Mouse (Mus musculus): ENCODE measurements at regions not wholly inside any gene's neighbourhood (a gene's known extent, or its start where the extent isn't known, plus 50 kb on each side); places are given as distances from the start of the nearest gene placed in this dataset.

- Histone ChIP-seq H3K27ac (ENCODE audit: control insufficient read depth, insufficient read depth, low read length) (no peak overlapping the region), H3K4me3 (ENCODE audit: control insufficient read depth, insufficient read depth, low read length) (no peak overlapping the region)
- TF ChIP-seq POLR2A (IDR thresholded peaks at IDR 0.05; ENCODE audit: control insufficient read depth, extremely low read depth, insufficient read depth, low read length, poor library complexity) = no peak
- no peak for TF ChIP-seq CTCF (IDR thresholded peaks at IDR 0.05; ENCODE audit: borderline replicate concordance, control insufficient read depth, extremely low read depth, insufficient read depth, low read length, poor library complexity)
Observed at GRCm38 (mm10) chr16:53156352-53156751, 702.5 kb upstream of the Alcam start.

GRCm38 (mm10) chr16:53130677-53131076 lies 676.8 kb upstream of the Alcam start:
- H3K36me3 ChIP-seq (ENCODE audit: control insufficient read depth, insufficient read depth, low read length) = no peaks in the 10 kb centered on the region
- no peak for TF ChIP-seq POLR2A (IDR thresholded peaks at IDR 0.05; ENCODE audit: control insufficient read depth, extremely low read depth, insufficient read depth, low read length, poor library complexity)
- TF ChIP-seq CTCF (IDR thresholded peaks at IDR 0.05; ENCODE audit: borderline replicate concordance, control insufficient read depth, extremely low read depth, insufficient read depth, low read length, poor library complexity) = no peak
- no peaks in the 10 kb centered on the region for H3K4me1 ChIP-seq (replicated peaks; ENCODE audit: control insufficient read depth, insufficient read depth, low read length)
- no peak for DNase-seq
- WGBS = 97% methylated on average over 2 of the region's 2 CpGs
- H3K27me3 ChIP-seq (ENCODE audit: control insufficient read depth, insufficient read depth, low read length) = no peaks in the 10 kb centered on the region
- no peak overlapping the region for H3K27ac ChIP-seq (ENCODE audit: control insufficient read depth, insufficient read depth, low read length)
- H3K4me3 ChIP-seq (ENCODE audit: control insufficient read depth, insufficient read depth, low read length) = no peak overlapping the region

More at GRCm38 (mm10) chr16:53156352-53156751, 702.5 kb upstream of the Alcam start:
- H3K36me3 ChIP-seq (ENCODE audit: control insufficient read depth, insufficient read depth, low read length) = no peaks in the 10 kb centered on the region
- H3K27me3 ChIP-seq (ENCODE audit: control insufficient read depth, insufficient read depth, low read length) = no peaks in the 10 kb centered on the region
- no peaks in the 10 kb centered on the region for H3K4me1 ChIP-seq (replicated peaks; ENCODE audit: control insufficient read depth, insufficient read depth, low read length)
- no peak for DNase-seq

DNA sequence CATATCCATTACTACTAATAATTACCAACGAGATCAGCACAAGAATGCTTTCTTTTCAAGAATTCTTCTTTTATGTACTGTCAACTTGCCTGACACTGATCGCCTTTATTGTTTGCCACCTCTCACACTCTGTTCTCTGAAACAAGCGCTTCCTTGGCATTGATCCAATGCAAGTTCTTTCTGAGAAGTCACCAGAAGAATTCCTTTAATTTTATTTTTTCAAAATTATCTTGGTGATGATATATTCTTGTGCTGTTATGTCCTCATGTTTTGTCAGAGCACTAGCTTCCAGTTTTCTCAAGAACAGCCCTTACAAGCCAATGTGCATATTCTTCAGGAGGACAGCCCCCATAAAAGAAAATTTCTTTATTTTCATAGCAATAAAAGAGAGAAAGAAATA lies 654.9 kb upstream of the Alcam start:
- 89% methylated on average over 3 of the region's 3 CpGs for WGBS
- no peak overlapping the region for H3K27ac ChIP-seq (ENCODE audit: control insufficient read depth, insufficient read depth, low read length)
- no peaks in the 10 kb centered on the region for H3K27me3 ChIP-seq (ENCODE audit: control insufficient read depth, insufficient read depth, low read length)
- DNase-seq = no peak
- no peaks in the 10 kb centered on the region for H3K4me1 ChIP-seq (replicated peaks; ENCODE audit: control insufficient read depth, insufficient read depth, low read length)
- H3K4me3 ChIP-seq (ENCODE audit: control insufficient read depth, insufficient read depth, low read length) = no peak overlapping the region
- H3K36me3 ChIP-seq (ENCODE audit: control insufficient read depth, insufficient read depth, low read length) = no peaks in the 10 kb centered on the region
- TF ChIP-seq CTCF (IDR thresholded peaks at IDR 0.05; ENCODE audit: borderline replicate concordance, control insufficient read depth, extremely low read depth, insufficient read depth, low read length, poor library complexity) (no peak), POLR2A (IDR thresholded peaks at IDR 0.05; ENCODE audit: control insufficient read depth, extremely low read depth, insufficient read depth, low read length, poor library complexity) (no peak)

DNA sequence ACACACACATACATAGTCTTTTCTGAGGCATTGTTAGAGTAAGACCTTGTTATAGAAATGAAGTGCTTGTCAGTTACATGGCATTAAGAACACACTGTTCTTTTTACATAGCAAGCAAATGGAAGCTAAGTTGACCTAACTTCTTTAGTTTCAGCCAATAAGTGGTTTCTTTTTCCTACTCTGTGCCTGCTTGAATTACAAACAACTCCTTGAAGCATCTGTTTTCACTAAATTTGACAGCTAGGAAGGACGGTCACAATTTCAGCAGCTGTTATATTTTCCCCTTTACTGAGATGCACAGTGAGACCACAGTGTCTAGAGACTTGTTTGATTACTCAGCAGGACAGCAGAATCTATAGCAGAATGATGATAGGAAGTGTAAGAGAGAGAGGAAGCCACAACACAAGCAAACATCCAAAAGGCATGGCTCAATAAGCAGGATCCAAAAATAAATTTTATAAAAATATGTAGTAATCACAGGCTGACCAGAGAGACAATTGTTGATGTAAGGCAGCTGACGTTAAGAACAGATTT lies 641.6 kb upstream of the Alcam start:
- Histone ChIP-seq H3K4me3 (ENCODE audit: control insufficient read depth, insufficient read depth, low read length) (no peak overlapping the region), H3K4me1 (replicated peaks; ENCODE audit: control insufficient read depth, insufficient read depth, low read length) (no peaks in the 10 kb centered on the region), H3K36me3 (ENCODE audit: control insufficient read depth, insufficient read depth, low read length) (no peaks in the 10 kb centered on the region), H3K27me3 (ENCODE audit: control insufficient read depth, insufficient read depth, low read length) (no peaks in the 10 kb centered on the region), H3K27ac (ENCODE audit: control insufficient read depth, insufficient read depth, low read length) (no peak overlapping the region)
- no peak for DNase-seq
- 79% methylated on average over 2 of the region's 2 CpGs for WGBS
- TF ChIP-seq CTCF (IDR thresholded peaks at IDR 0.05; ENCODE audit: borderline replicate concordance, control insufficient read depth, extremely low read depth, insufficient read depth, low read length, poor library complexity) (no peak), POLR2A (IDR thresholded peaks at IDR 0.05; ENCODE audit: control insufficient read depth, extremely low read depth, insufficient read depth, low read length, poor library complexity) (no peak)

DNA sequence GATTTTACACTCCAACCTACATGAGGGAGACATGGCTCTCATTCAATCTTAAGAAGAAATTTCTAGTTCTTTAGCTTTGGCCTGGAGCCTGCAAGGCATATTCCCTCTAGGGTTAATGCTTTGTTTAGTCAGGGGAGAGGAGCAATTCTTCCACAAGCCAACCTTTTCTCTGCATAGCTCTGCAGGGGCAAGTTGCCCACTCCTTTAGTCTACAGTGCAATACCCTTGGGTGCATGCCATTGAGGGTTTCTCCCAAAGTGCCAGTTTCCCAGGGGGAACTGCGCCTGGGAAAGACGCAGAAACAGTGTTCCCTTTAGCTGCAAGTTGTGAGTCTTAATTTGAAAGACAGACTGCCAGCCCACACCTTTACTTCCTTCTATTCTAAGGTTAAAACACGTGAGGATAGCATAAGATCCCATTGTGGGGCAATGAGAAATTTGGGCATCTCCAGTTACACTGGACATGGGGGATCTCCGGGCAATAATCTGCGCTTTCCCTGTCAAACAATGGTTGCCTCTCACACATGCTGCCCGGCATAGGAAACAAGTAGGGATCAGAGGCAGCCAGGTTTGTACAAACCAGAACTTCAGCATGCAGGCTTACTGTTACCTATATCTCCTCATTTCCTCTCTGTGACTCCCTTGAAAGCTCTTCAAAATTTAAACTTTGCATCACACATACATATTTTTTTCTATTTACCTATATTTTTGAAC lies 620.1 kb upstream of the Alcam start:
- TF ChIP-seq POLR2A (IDR thresholded peaks at IDR 0.05; ENCODE audit: control insufficient read depth, extremely low read depth, insufficient read depth, low read length, poor library complexity) (no peak), CTCF (IDR thresholded peaks at IDR 0.05; ENCODE audit: borderline replicate concordance, control insufficient read depth, extremely low read depth, insufficient read depth, low read length, poor library complexity) (no peak)
- no peak overlapping the region for H3K4me3 ChIP-seq (ENCODE audit: control insufficient read depth, insufficient read depth, low read length)
- no peaks in the 10 kb centered on the region for H3K36me3 ChIP-seq (ENCODE audit: control insufficient read depth, insufficient read depth, low read length)
- no peaks in the 10 kb centered on the region for H3K27me3 ChIP-seq (ENCODE audit: control insufficient read depth, insufficient read depth, low read length)
- 75% methylated on average over 6 of the region's 6 CpGs for WGBS
- DNase-seq = no peak
- no peak overlapping the region for H3K27ac ChIP-seq (ENCODE audit: control insufficient read depth, insufficient read depth, low read length)
- H3K4me1 ChIP-seq (replicated peaks; ENCODE audit: control insufficient read depth, insufficient read depth, low read length) = no peaks in the 10 kb centered on the region

- DNase-seq = no peak
- Histone ChIP-seq H3K4me1 (replicated peaks; ENCODE audit: control insufficient read depth, insufficient read depth, low read length) (no peaks in the 10 kb centered on the region), H3K4me3 (ENCODE audit: control insufficient read depth, insufficient read depth, low read length) (no peak overlapping the region), H3K27ac (ENCODE audit: control insufficient read depth, insufficient read depth, low read length) (no peak overlapping the region), H3K36me3 (ENCODE audit: control insufficient read depth, insufficient read depth, low read length) (no peaks in the 10 kb centered on the region), H3K27me3 (ENCODE audit: control insufficient read depth, insufficient read depth, low read length) (no peaks in the 10 kb centered on the region)
- TF ChIP-seq CTCF (IDR thresholded peaks at IDR 0.05; ENCODE audit: borderline replicate concordance, control insufficient read depth, extremely low read depth, insufficient read depth, low read length, poor library complexity) (no peak), POLR2A (IDR thresholded peaks at IDR 0.05; ENCODE audit: control insufficient read depth, extremely low read depth, insufficient read depth, low read length, poor library complexity) (no peak)
- 93% methylated on average over 9 of the region's 9 CpGs for WGBS
Observed at GRCm38 (mm10) chr16:53071887-53072682, 618.2 kb upstream of the Alcam start.
